10 mouse cellular contexts compared by ENCODE assay signal in genomic region chr13:31628691-31629180, GRCm38 (mm10). TPM values are rescaled to one million over a fixed set of nuclear protein-coding genes. Genes with fewer than 3 reads are reported as not detected.
A peak's percentile ranks its signal among the peaks of the same experiment; 100 is the strongest.
DNase-seq lines count a peak whose midpoint lies in the region; ATAC-seq and TF ChIP-seq lines count a peak whose summit lies in the region.
"Had no signal": no experiment of that assay in that cellular context is flagged by ENCODE, and none has a peak within 500 bp of the region (broad histone marks: within the 10 kb centered on the region; RNA-seq: fewer than 3 reads in every experiment).

No protein-coding gene starts in this region.

- TF ChIP-seq CTCF in ES-Bruce4 (IDR thresholded peaks at IDR 0.05; ENCODE audit: low read depth, low read length): no peak

- no peaks in the 10 kb centered on the region for H3K36me3 ChIP-seq in heart, embryonic 11.5 days (ENCODE audit: control insufficient read depth, insufficient read depth, low read length)
- H3K36me3 ChIP-seq in ES-Bruce4 (ENCODE audit: control insufficient read depth, insufficient read depth, low read length, poor library complexity, severe bottlenecking): no peaks in the 10 kb centered on the region
- no peaks in the 10 kb centered on the region for H3K36me3 ChIP-seq in forebrain, embryonic 15.5 days
- no peaks in the 10 kb centered on the region for H3K36me3 ChIP-seq in liver, embryonic 13.5 days

- no peak for TF ChIP-seq POLR2A in ES-Bruce4 (IDR thresholded peaks at IDR 0.05; ENCODE audit: insufficient read depth, low read length)

- no peak for DNase-seq in heart, adult 18-20 months
- no peak for DNase-seq in liver, embryonic 13.5 days
- DNase-seq in urinary bladder, postnatal 4 days (ENCODE audit: low spot score in 2 of 2): no peak
- no peak for DNase-seq in layer of hippocampus, adult 11-12 months (ENCODE audit: low spot score)
- DNase-seq in thymus, postnatal 10 days (ENCODE audit: low spot score in 2 of 2): no peak

- peak overlapping the region; percentile 86 for H3K4me2 ChIP-seq in heart, embryonic 11.5 days
- peak overlapping the region; percentile 50 for H3K4me2 ChIP-seq in forebrain, embryonic 15.5 days (replicated peaks)
- peak overlapping the region; percentile 56 for H3K4me2 ChIP-seq in liver, embryonic 13.5 days

- H3K4me3 ChIP-seq in heart, embryonic 11.5 days (ENCODE audit: low read depth, low read length): peak overlapping the region; percentile 53
- H3K4me3 ChIP-seq in ES-Bruce4 (ENCODE audit: low read depth, low read length): peak overlapping the region; percentile 33
- H3K4me3 ChIP-seq in forebrain, embryonic 15.5 days: peak overlapping the region; percentile 35
- H3K4me3 ChIP-seq in liver, embryonic 13.5 days (replicated peaks): peak overlapping the region; percentile 49

- H3K9ac ChIP-seq in heart, embryonic 11.5 days (ENCODE audit: low read depth, low read length): 0 out of 2 replicates have a peak overlapping the region, but pooled peaks have one; percentile 43
- H3K9ac ChIP-seq in ES-Bruce4 (ENCODE audit: low read depth, poor library complexity, severe bottlenecking): no peak overlapping the region
- H3K9ac ChIP-seq in forebrain, embryonic 15.5 days (replicated peaks): no peak overlapping the region
- no peak overlapping the region for H3K9ac ChIP-seq in liver, embryonic 13.5 days

- ATAC-seq in heart, embryonic 11.5 days (replicated peaks; ENCODE audit: insufficient number of reproducible peaks, low FRiP score, low TSS enrichment): no peak
- no peak for ATAC-seq in forebrain, embryonic 15.5 days (replicated peaks)
- no peak for ATAC-seq in liver, embryonic 13.5 days (ENCODE audit: low read depth)

- no peak overlapping the region for H3K27ac ChIP-seq in heart, embryonic 11.5 days (ENCODE audit: low read depth, low read length)
- no peak overlapping the region for H3K27ac ChIP-seq in ES-Bruce4 (ENCODE audit: insufficient read depth, low read length)
- H3K27ac ChIP-seq in forebrain, embryonic 15.5 days (replicated peaks): no peak overlapping the region
- H3K27ac ChIP-seq in liver, embryonic 13.5 days: no peak overlapping the region

- H3K27me3 ChIP-seq in heart, embryonic 11.5 days (ENCODE audit: control insufficient read depth, insufficient read depth, low read length): peaks cover 91% of the 10 kb centered on the region
- H3K27me3 ChIP-seq in ES-Bruce4 (ENCODE audit: control insufficient read depth, insufficient read depth, low read length, poor library complexity, severe bottlenecking): peaks cover 45% of the 10 kb centered on the region
- H3K27me3 ChIP-seq in forebrain, embryonic 15.5 days: peaks cover 93% of the 10 kb centered on the region
- H3K27me3 ChIP-seq in liver, embryonic 13.5 days: peaks cover 87% of the 10 kb centered on the region

- no peak for TF ChIP-seq EP300 in ES-Bruce4 (IDR thresholded peaks at IDR 0.05; ENCODE audit: insufficient read depth, low read depth, low read length)

- WGBS in heart, embryonic 11.5 days (ENCODE audit: insufficient replicate concordance): 5% methylated on average over 14 of the region's 14 CpGs
- WGBS in forebrain, embryonic 15.5 days: 4% methylated on average over 14 of the region's 14 CpGs
- WGBS in liver, embryonic 13.5 days (ENCODE audit: insufficient replicate concordance): 4% methylated on average over 14 of the region's 14 CpGs

- no peaks in the 10 kb centered on the region for H3K9me3 ChIP-seq in heart, embryonic 11.5 days (replicated peaks; ENCODE audit: control insufficient read depth, low read length)
- no peaks in the 10 kb centered on the region; the same call in 1 of the 2 replicates for H3K9me3 ChIP-seq in ES-Bruce4 (replicated peaks; ENCODE audit: control insufficient read depth, insufficient read depth, low read length, poor library complexity, severe bottlenecking)
- no peaks in the 10 kb centered on the region for H3K9me3 ChIP-seq in forebrain, embryonic 15.5 days
- no peaks in the 10 kb centered on the region for H3K9me3 ChIP-seq in liver, embryonic 13.5 days (replicated peaks)

- H3K4me1 ChIP-seq in heart, embryonic 11.5 days (ENCODE audit: control insufficient read depth, insufficient read depth, low read length): peaks cover 24% of the 10 kb centered on the region
- no peaks in the 10 kb centered on the region for H3K4me1 ChIP-seq in ES-Bruce4 (ENCODE audit: control insufficient read depth, insufficient read depth, low read length)
- H3K4me1 ChIP-seq in forebrain, embryonic 15.5 days: peaks cover 41% of the 10 kb centered on the region
- H3K4me1 ChIP-seq in liver, embryonic 13.5 days (replicated peaks): peaks cover 8% of the 10 kb centered on the region; the same call in 1 of the 2 replicates

RNA-seq across cellular contexts. Expression of gene Foxf2, which starts 3.1 kb away (rescaled TPM):
- 1.1 and 1.7 TPM in 2 replicates for polyA plus RNA-seq in heart, embryonic 11.5 days (2014; fragmentation: Nextera tagmentation; extraction: Ambion mirVana)
- total RNA-seq in heart, adult 18-20 months (2021): not detected
- not detected in 2 replicates for polyA plus RNA-seq in ES-Bruce4 (2011; ENCODE audit: insufficient read depth, insufficient read length, low read depth, missing spikeins)
- polyA plus RNA-seq in forebrain, embryonic 15.5 days (2015; fragmentation: Nextera tagmentation; extraction: Ambion mirVana): 4.3 and 4.8 TPM in 2 replicates
- polyA plus RNA-seq in liver, embryonic 13.5 days (2015; fragmentation: Nextera tagmentation; extraction: Ambion mirVana): 0.10 TPM in 1 of 2 replicates, not detected in the other
- total RNA-seq: megakaryocyte progenitor cell, adult 5-6 weeks had no signal
- polyA plus RNA-seq: thymus, postnatal 0 days had no signal
